Mouse (Mus musculus) ES-Bruce4 (cell line): ENCODE results near the gene Krtap2-4. TPM values are rescaled to one million over a fixed set of nuclear protein-coding genes. Genes with fewer than 3 reads are reported as not detected.
"Not testable (repeated sequence)": the region's sequence is repeated elsewhere in the genome, so short reads cannot be mapped to it uniquely, and the experiment has no call there.

ENCODE experiments used
- H3K27ac ChIP-seq: 2 replicates; pipeline ENCODE4 v1.5.1; 2012; ENCODE audit warnings: low read length, inconsistent platforms; ENCODE audit not compliant: insufficient read depth
- H3K27me3 ChIP-seq: 2 replicates; pipeline ENCODE4 v1.6.1; 2012; ENCODE audit warnings: mild to moderate bottlenecking, low read length, inconsistent platforms; ENCODE audit not compliant: control insufficient read depth, poor library complexity, insufficient read depth, severe bottlenecking
- H3K36me3 ChIP-seq: 2 replicates; pipeline ENCODE4 v1.6.1; 2012; ENCODE audit warnings: inconsistent platforms, mild to moderate bottlenecking, low read length, moderate library complexity; ENCODE audit not compliant: control insufficient read depth, poor library complexity, insufficient read depth, severe bottlenecking
- H3K4me1 ChIP-seq: one replicate; pipeline ENCODE4 v1.8.1; 2011; ENCODE audit warnings: low read length; ENCODE audit not compliant: control insufficient read depth, insufficient read depth
- H3K4me3 ChIP-seq: 2 replicates; pipeline ENCODE4 v1.5.1; 2011; ENCODE audit warnings: low read depth, mild to moderate bottlenecking, low read length
- H3K9ac ChIP-seq: 2 replicates; pipeline ENCODE4 v1.6.1; 2012; ENCODE audit warnings: low read depth, mild to moderate bottlenecking, inconsistent platforms; ENCODE audit not compliant: poor library complexity, severe bottlenecking
- H3K9me3 ChIP-seq: replicated peaks from 2 replicates; pipeline ENCODE4 v1.6.1; 2012; ENCODE audit warnings: mild to moderate bottlenecking, low read length, inconsistent platforms; ENCODE audit not compliant: control insufficient read depth, poor library complexity, insufficient read depth, severe bottlenecking
- CTCF ChIP-seq: IDR thresholded peaks from one replicate; pipeline ENCODE4 v1.8.1; 2011; ENCODE audit warnings: low read depth, low read length
- EP300 ChIP-seq: IDR thresholded peaks from 2 replicates; pipeline ENCODE4 v1.6.1; 2011; ENCODE audit warnings: low read depth, low read length; ENCODE audit not compliant: insufficient read depth
- POLR2A ChIP-seq: IDR thresholded peaks from one replicate; pipeline ENCODE4 v1.8.1; 2011; ENCODE audit warnings: low read length; ENCODE audit not compliant: insufficient read depth
- polyA plus RNA-seq: library from polyadenylated mRNA; stranded (reverse); fragments of >200 nt; gene quantifications from 2 replicates; pipeline ENCODE4 v1.2.4, GENCODE M21; 2011; ENCODE audit warnings: low read depth; ENCODE audit not compliant: missing spikeins, insufficient read depth, insufficient read length

Krtap2-4 gene
- polyA plus RNA-seq, 1 experiment: not detected

GRCm38 (mm10) chr11:99646444-99646843 lies 31.8 kb upstream of the Krtap2-4 start:
- peaks cover 3% of the 10 kb centered on the region; the same call in 1 of the 2 replicates for H3K9me3 ChIP-seq
- H3K27ac ChIP-seq: no peak overlapping the region
- H3K4me1 ChIP-seq: no peaks in the 10 kb centered on the region
- no peak overlapping the region for H3K4me3 ChIP-seq
- TF ChIP-seq EP300: no peak
- TF ChIP-seq CTCF: no peak
- no peak for TF ChIP-seq POLR2A
- no peaks in the 10 kb centered on the region for H3K36me3 ChIP-seq
- H3K9ac ChIP-seq: no peak overlapping the region
- H3K27me3 ChIP-seq: no peaks in the 10 kb centered on the region

- Histone ChIP-seq H3K9me3 (no peaks in the 10 kb centered on the region), H3K36me3 (no peaks in the 10 kb centered on the region), H3K27ac (no peak overlapping the region), H3K4me3 (no peak overlapping the region), H3K9ac (no peak overlapping the region), H3K27me3 (no peaks in the 10 kb centered on the region), H3K4me1 (no peaks in the 10 kb centered on the region)
- TF ChIP-seq EP300: no peak
- no peak for TF ChIP-seq CTCF
- no peak for TF ChIP-seq POLR2A
Measured at GRCm38 (mm10) chr11:99644351-99644750, 29.7 kb upstream of the Krtap2-4 start.

GRCm38 (mm10) chr11:99643635-99644139 lies 29.0 kb upstream of the Krtap2-4 start, which contains the start of gene Krtap4-7:
Krtap4-7 (minus strand) TSS chr11:99644089.
- not testable (repeated sequence) for H3K36me3 ChIP-seq, H3K9ac ChIP-seq, H3K4me3 ChIP-seq, H3K4me1 ChIP-seq, H3K9me3 ChIP-seq, H3K27ac ChIP-seq, H3K27me3 ChIP-seq

GRCm38 (mm10) chr11:99640926-99641325 lies 26.3 kb upstream of the Krtap2-4 start:
- H3K27ac ChIP-seq: no peak overlapping the region
- H3K4me1 ChIP-seq: no peaks in the 10 kb centered on the region
- no peaks in the 10 kb centered on the region for H3K9me3 ChIP-seq
- TF ChIP-seq CTCF: no peak
- no peaks in the 10 kb centered on the region for H3K27me3 ChIP-seq
- H3K9ac ChIP-seq: no peak overlapping the region
- H3K36me3 ChIP-seq: no peaks in the 10 kb centered on the region
- H3K4me3 ChIP-seq: no peak overlapping the region

GRCm38 (mm10) chr11:99637086-99637485 lies 22.4 kb upstream of the Krtap2-4 start:
- no peak overlapping the region for H3K27ac ChIP-seq
- no peak overlapping the region for H3K9ac ChIP-seq
- H3K4me1 ChIP-seq: no peaks in the 10 kb centered on the region
- no peak for TF ChIP-seq POLR2A
- H3K36me3 ChIP-seq: no peaks in the 10 kb centered on the region
- H3K4me3 ChIP-seq: no peak overlapping the region
- no peaks in the 10 kb centered on the region for H3K27me3 ChIP-seq
- H3K9me3 ChIP-seq: no peaks in the 10 kb centered on the region

- TF ChIP-seq CTCF (no peak), POLR2A (no peak), EP300 (no peak)
Measured at GRCm38 (mm10) chr11:99634653-99635134, 20.0 kb upstream of the Krtap2-4 start, which contains the start of gene Krtap4-2. Krtap4-2 (minus strand) TSS chr11:99635084.

More at GRCm38 (mm10) chr11:99634653-99635134, 20.0 kb upstream of the Krtap2-4 start, which contains the start of gene Krtap4-2:
- no peak within 1 kb of the TSS for H3K9ac ChIP-seq
- no peaks in the 10 kb centered on the region for H3K27me3 ChIP-seq
- no peak within 1 kb of the TSS for H3K27ac ChIP-seq
- no peaks in the 10 kb centered on the region for H3K36me3 ChIP-seq
- no peaks in the 10 kb centered on the region for H3K4me1 ChIP-seq
- H3K9me3 ChIP-seq: no peaks in the 10 kb centered on the region
- H3K4me3 ChIP-seq: no peak within 1 kb of the TSS
